Mouse (Mus musculus): ENCODE measurements around the gene Fnbp1.
"Not testable (repeated sequence)": the region's sequence is repeated elsewhere in the genome, so short reads cannot be mapped to it uniquely, and the experiment has no call there.

The Fnbp1 gene

DNA sequence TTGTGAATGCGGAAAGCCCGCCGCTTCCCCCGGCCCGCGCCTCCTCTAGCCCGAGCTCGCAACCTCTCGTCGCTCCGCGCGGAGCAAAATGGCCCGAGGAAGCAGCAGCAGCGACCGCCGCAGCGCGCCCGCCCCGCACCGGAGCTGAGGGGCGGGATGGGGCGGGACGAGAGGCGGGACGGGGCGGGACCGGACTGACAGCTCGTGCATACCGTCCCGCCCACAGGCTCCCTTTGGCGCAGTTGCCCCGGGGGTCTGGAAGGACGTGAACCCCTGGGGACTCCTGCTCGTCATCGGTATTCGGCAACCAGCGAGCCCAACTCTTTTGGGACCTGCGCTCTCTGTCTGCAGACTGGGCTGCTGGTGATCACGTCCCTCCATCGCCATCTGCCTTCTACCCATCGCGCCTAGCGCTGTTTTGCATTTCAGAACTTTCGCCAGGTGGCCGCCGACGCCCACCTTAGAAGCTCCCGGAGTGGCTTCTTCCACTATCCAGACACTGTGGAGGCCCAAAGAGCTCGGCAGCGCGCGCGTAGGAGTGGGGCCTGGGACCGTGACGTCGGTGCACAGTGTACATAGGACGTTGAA lies at the start of gene Fnbp1:
Gene Fnbp1 (minus strand): TSS at position 142 of the 588 bp plus-strand sequence.
- in situ Hi-C loops (cut with MboI, MseI) = loop anchor here (5.0 kb wide), 2 partner anchors 35 to 65 kb away; no protein-coding TSS in a partner anchor

DNA sequence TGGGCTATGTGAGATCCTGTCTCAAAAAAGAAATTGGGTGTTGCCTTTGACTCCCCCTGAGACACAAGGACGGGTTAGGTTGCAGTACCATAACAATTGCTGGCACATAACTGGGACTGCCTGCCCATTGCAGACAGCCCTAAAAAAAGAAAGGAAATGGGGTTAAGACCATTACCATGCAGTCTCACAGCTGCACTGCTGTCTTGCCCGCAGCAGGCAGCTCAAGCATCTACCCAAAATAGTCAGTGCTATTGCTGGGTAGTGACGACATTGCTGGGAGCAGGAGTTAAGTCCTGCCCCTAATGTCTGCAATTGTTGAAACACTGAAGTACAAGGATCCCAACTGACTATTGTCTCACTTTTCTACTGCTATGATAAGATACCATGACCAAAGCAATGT lies 47.8 kb upstream of the Fnbp1 start:
- in situ Hi-C loops (cut with MboI, MseI) = loop anchor here in 1 of 2 experiments (10.0 kb wide), 1 partner anchor 465 kb away; no protein-coding TSS in a partner anchor

DNA sequence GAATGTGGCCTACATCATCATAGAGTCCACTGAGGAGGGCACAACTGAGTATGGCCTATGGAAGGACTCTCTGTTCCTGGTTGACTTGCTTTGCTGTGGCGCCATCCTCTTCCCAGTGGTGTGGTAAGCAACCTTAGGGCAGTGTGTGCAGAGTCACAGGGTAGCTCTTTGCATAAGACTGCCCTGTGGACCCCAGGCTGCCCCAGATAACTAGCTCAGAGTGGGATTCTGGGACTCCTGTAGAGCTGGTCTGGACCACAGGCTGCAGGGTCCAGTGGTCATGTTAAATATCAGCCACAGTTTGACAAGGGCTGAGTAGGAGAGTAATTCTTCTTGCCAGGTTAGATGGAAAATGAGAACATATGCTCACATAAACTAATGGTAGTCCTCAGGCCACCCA lies 46.9 kb upstream of the Fnbp1 start:
- in situ Hi-C loops (cut with MboI, MseI) = no loop called here

DNA sequence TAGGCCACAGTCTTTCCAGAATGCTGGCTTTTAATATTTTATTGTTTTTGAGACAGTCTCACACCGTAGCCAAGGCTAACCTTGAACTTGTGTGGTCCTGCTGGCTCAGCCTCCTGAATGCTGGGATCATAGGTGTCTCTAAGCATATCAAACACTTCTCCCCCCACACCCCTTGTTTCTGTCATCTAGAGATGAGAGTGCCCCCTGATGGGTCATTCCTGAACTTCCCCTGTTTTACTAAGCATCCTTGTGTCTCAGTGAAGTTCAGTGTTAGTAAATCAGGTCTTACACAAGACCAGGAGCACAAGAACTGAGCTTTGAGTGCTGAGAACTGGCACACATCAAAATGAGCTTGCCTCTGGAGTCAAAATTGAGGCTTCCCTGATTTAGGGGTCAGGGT lies 42.0 kb upstream of the Fnbp1 start:
- in situ Hi-C loops (cut with MboI, MseI) = no loop called here

DNA sequence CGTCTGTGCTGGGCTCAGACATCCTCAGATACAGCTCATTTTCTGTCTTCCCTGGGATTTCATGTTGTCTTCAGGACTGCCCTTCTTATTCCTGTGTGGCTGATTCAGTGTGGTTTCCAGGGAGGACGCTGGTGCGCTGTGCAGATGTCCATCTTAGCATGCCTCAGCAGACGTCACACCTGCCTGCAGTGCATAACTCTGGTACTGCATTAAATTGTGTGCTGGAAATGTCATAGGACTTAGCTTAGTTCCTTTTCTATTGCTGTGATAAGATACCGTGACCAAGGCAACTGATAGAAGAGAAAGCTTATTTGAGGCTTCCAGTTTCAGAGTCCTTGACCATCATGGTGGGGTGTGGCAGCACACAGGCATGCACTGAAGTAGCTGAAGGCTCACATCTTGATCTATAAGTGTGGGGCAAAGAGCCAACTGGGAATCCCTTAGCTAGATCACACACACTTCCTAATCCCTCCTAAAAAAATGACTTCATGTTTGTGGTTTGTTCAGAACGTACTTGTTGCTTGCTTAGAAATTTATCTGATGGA lies 41.0 kb upstream of the Fnbp1 start:
- in situ Hi-C loops (cut with MboI, MseI) = no loop called here

DNA sequence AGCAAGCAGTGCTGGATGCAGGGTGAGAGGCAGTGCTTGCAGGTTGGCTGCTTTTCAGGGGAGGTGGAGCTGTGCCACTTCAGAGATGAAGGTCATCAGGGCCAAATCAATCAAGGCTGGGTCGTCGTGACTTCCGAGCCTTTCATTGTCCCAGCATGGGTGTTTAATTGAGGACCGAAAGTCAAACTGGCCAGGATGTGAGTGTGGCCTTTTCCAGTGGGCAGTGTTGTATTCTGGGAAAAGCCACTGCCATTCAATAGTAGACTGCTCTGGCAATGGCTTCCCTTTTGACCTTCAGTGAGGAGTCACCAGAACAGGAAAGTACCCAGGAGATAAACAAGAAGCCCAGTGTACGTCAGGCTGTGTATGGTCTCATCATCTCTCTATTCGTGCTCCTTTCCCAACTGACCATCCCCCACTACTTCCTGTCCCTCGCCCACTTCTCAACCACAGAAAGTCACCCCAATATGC lies 38.3 kb upstream of the Fnbp1 start:
- in situ Hi-C loops (cut with MboI, MseI) = no loop called here

DNA sequence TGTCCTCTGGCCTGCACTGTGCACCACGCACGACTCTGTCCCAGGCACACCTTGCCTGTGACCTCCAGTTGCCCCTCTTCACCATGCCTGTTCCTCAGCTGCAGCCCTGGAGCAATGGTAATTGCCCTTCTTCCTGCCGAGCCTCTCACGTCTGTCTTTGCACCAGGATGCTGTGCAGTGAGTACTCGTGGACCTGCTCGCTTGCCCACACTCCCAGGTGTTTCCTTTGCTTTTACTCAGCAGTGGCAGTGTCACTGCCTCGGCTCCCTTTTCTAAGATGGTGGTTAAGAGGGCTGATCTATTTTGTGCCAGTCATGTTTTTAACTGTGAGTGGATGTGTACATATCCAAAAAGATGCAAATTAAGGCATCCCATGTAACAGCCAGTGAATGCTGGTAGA lies 37.7 kb upstream of the Fnbp1 start:
- in situ Hi-C loops (cut with MboI, MseI) = loop anchor here in 1 of 2 experiments (10.0 kb wide), 1 partner anchor 465 kb away; no protein-coding TSS in a partner anchor

DNA sequence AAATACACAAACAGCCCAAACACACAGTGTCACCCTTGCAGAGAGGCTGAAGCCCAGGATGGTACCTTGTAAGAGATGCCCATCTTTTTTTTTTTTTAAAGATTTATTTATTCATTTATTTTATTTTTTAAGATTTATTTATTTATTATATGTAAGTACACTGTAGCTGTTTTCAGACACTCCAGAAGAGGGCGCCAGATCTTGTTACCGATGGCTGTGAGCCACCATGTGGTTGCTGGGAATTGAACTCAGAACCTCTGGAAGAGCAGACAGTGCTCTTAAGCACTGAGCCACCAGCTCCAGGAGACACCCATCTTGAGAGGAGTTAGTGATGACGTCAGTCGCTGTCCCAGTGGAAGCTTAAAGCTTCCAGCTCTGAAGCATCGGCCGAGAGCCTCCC lies 36.8 kb upstream of the Fnbp1 start:
- in situ Hi-C loops (cut with MboI, MseI) = loop anchor here in 1 of 2 experiments (10.0 kb wide), 1 partner anchor 464 kb away; no protein-coding TSS in a partner anchor

DNA sequence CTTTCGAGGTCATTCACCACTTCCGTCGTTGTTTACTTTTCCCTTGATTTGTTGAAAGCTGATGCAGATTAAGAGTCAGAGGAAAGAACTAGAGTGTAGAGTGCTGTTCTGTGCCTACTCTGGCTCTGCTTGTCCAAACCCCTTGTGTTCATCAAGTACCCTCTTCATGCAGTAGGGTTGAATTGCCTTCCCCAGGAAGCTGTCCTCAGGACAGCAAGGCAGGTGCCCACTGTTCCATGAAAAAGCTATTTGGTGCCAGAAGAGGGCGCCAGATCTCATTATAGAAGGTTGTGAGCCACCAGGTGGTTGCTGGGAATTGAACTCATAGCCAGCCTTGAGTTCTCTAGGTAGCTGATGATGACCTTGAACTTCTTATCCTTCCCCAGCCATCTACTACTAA lies 31.5 kb upstream of the Fnbp1 start:
- in situ Hi-C loops (cut with MboI, MseI) = loop anchor here in 1 of 2 experiments (10.0 kb wide), 1 partner anchor 458 kb away; no protein-coding TSS in a partner anchor

DNA sequence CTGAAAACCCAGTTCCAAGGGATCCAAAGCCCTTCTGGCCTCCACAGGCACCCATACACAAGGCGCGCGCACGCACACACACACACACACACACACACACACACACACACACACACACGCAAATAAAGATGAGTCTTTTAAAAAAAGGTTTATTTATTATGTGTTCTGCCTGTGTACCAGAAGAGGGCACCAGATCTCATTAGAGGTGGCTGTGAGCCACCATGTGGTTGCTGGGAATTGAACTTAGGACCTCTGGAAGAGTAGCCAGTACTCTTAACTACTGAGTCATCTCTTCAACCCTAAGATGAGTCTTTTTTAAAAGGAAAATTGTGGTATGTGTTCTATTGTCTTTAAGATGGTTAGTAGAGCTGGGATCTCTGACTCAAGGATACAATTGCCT lies 30.7 kb upstream of the Fnbp1 start:
- in situ Hi-C loops (cut with MboI, MseI) = loop anchor here in 1 of 2 experiments (10.0 kb wide), 1 partner anchor 458 kb away; no protein-coding TSS in a partner anchor

DNA sequence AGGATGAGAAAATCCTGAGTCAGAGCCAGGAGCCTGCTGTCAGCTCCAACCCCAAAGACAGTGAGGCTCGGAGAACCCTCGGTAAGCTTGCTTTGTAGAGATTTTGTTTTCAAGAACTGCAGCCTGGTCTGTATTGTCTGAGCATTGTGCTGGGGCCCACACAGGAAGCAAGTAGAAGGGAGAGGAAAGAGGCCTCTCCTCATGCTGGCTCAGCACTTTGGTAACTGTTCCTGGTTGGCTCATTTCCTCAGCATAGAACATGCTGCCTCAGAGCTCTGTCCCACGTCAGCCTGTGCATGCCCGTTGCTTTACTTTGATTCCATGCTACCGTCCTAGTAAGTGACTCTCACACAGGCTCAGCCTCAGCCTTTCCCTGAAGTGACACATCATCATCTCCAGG lies 30.2 kb upstream of the Fnbp1 start:
- in situ Hi-C loops (cut with MboI, MseI) = loop anchor here in 1 of 2 experiments (10.0 kb wide), 1 partner anchor 457 kb away; no protein-coding TSS in a partner anchor

DNA sequence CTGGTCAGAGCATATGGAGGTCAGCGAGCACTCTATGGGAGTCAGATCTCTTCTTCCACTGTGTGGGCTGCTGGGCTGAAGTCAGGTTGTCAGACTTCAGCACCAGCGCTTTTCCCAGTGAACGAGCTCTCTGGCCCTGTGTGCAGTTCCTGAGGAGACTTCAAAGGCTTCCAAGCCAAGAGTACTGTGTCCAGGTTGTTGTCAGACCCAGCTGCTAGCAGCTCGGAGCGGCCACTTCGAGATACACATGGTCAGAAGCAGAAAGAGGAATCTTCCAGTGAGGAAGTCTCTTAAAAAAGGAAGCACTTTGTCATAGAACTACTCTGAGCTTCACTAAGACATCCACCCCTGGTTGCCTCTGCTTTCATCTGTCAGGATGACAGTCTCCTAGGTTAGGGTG lies 28.4 kb upstream of the Fnbp1 start:
- in situ Hi-C loops (cut with MboI, MseI) = loop anchor here in 1 of 2 experiments (10.0 kb wide), 1 partner anchor 455 kb away; no protein-coding TSS in a partner anchor

DNA sequence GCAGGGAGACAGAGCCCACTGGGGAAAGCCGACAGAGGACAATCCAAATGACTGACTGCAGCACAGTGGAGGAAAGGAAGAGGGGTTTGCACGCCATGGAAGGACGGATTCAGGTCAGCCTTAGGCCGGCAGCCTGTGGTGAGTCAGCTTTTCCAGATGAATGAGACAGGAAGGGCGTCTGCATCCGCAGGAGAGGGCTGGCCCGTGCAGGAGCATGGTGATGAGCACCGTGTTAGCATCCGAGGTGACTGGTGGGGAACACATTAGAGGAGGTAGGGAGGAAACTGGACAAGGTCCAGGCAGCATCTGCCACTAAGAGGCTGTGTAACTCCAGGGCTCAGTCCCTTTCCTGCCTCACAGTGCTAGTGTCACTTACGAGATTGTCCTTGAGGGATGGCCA lies 27.2 kb upstream of the Fnbp1 start:
- in situ Hi-C loops (cut with MboI, MseI) = no loop called here

DNA sequence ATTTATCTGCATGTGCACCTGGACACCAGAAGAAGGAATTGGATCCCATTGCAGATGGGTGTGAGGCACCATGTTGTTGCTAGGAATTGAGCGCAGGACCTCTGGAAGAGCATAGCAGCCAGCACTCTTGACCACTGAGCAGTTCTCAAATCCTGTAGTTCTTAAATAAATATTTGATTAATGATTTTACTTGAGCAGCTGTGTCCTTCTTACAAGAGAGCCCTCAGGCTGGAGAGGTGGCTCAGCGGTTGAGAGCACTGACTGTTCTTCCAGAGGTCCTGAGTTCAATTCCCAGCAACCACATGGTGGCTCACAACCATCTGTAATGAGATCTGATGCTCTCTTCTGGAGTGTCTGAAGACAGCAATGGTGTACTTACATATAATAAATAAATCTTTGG lies 25.8 kb upstream of the Fnbp1 start:
- in situ Hi-C loops (cut with MboI, MseI) = not testable (repeated sequence)

DNA sequence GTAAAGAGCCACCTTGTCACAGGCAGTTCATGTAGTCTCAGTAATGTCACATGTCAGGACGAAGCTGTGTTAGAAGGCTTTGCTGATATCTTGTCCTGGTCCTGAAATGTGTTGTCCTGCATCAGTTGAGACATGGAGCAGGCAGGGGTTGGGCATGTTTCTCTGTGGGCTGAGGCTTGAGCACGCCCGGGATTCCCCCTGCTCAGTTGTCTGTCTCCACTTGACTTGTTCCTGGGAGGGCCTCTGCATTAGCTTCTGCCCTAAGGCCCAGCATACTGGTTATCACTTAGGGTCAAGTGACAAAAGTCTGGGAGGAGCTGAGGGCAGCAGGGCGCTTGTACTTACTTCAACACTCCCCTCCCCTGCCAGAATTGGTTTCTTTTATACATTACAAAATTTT lies 23.7 kb upstream of the Fnbp1 start:
- in situ Hi-C loops (cut with MboI, MseI) = no loop called here

DNA sequence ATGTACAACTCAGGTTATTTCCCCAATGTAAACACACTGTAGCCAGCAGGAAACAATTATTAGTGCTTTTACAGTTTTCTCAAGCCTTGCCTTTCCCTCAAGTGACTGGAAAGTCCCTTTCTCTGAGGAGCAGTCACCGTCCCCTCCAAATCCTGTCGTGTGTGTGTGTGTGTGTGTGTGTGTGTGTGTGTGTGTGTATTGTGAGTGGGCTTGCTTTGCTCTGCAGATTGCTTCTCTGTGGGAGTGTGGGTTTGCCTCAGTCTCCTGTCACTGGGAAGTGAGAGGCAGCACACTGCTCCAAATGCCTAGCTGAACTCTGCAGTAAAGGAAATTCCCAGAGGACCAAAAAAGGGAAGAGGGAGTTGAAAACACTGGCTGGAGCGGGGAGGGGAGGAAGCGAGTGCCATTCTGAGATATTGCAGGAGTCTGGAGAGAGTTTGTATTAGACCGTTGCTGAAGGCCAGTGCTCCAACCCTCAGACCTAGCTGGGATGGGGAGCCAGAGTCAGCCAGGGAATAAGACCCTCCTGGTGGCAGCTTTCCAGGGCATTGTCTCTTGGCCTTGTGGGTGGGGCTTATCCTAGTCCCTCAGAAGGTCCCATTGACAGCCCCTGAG lies 23.1 kb upstream of the Fnbp1 start:
- in situ Hi-C loops (cut with MboI, MseI) = no loop called here

DNA sequence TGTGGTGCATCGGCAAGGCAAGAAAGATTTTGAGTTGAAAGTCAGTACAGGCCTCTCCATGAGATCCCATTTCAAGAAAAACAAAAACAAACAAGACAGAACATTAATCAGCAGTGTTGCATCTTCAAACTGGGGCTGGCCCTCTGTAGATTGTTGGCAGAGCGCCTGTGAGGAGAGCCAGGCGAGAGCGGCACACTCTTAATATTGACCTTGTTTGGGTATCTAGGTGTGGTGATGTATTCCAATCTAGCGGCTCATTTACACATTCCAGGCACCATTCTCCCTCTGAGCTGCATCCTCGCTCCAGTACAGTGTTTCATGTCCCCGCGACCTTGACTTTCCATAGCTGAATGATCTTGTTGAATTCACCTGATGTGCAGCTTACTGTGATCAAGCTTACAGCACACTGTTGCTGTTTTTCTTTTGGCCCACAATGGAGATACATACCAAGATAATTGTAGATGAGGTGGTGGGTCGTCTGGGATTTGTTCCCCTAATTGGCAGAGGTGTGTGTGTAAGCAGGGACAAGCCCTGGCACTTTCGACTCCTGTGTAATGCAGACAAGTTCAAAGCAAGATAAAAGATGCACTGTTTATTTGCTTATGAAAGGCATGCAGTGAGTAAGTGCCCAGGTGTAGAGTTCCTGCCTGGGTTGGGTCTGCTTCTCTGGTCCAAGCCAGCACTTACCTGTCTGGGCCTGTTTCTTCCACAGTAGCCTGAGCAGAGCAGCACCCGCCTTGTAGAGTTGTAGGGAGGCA lies 21.7 kb upstream of the Fnbp1 start:
- in situ Hi-C loops (cut with MboI, MseI) = no loop called here

DNA sequence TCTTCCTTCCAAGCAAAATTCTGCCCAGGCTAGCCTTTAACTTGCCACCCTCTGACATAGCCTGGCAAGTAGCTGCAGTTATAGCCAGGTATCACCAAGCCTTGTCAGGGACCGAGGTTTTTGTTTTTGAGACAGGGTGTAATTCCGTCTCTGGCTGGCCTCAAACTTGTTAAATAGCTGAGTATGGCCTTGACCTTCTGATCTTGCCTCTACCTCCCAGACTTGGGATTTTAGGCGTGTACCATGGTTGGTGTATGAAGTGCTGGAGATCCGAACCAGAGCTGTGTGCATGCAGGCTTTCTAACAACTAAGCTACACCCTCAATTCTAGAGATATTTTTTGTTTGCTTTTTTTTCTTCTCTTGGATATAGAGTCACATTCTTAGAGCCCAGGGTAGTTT lies 19.8 kb upstream of the Fnbp1 start:
- in situ Hi-C loops (cut with MboI, MseI) = no loop called here

DNA sequence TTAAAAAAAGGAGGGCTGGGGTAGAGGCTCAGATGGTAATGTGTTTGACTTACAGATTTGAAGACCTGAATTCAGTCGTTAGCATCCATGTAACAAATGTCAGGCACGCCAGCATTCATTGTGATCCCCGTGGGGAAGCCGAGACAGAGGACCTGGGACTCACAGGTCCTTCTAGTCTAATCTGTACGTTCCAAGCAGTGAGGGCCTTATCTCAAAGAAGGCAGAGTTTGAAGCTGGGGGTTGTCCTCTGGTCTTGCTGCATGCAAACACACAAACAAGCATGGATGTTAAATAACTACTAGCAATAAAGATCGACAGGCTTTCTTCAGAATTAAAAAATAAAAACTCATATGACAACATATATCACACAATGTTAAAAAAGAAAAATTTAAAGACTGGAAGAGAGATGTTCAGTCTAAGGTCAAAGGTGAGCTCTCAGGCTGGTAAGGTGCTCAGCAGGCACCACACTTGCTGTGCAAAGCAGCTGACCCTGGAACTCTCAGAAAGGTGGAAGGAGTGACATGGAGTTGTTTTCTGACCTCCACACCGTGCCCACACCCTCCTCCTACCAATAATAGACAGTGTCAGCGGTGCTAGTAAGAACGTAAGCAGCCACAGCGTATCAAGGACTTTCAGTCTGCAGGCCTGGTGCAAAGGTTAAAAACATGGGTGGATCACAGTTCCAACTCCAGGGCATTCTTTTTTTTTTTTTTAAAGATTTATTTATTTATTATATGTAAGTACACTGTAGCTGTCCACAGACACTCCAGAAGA lies 18.5 kb upstream of the Fnbp1 start:
- in situ Hi-C loops (cut with MboI, MseI) = no loop called here

DNA sequence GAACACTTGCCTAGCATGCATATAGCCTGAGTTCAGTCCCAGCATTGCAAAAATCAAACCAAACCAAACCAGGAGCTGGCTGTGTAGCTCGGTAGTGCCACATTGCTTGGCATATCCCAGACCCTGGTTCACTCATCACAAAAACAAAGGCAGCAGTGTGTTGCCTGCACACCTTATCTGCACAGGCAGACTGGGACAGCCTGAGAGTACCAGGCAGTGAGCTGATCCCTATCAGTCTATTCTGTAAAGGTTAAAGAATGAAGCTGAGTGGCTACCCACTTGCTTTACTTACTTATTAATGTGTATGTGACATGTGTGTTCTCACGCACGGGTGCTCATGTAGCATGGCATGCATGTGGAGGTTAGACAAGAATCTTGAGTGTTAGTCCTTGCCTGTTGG lies 15.0 kb upstream of the Fnbp1 start:
- in situ Hi-C loops (cut with MboI, MseI) = no loop called here

Measured in T-helper 17 cell (primary cell).